Comparison of ENCODE assay signal across 9 mouse cellular contexts in the genomic region with DNA sequence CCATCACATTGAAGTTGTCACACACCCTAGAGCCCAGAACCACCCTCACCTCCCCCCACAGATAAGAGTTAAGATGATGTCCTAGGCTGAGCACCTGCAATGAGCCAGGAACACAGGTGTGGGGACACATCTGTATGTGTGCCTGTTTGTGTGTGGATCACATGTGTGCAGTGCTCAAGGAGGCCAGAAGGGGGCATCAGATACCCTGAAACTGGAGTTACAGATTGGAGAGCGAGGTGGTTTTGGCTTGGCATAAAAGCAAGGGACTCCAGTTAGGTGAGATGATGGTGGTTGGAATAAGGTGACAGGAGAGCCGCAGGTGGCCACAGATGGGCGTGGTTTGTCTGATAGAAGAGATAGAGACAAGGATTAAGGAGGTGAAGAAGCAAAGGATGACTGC. TPM values are rescaled to one million over a fixed set of nuclear protein-coding genes. Genes with fewer than 3 reads are reported as not detected.
DNase-seq lines count a peak whose midpoint lies in the region; ATAC-seq and TF ChIP-seq lines count a peak whose summit lies in the region.
"Had no signal": no experiment of that assay in that cellular context is flagged by ENCODE, and none has a peak within 500 bp of the region (broad histone marks: within the 10 kb centered on the region; RNA-seq: fewer than 3 reads in every experiment).

No protein-coding gene starts in this region.

- WGBS in kidney, postnatal 0 days = 96% methylated on average over 3 of the region's 3 CpGs

- peak; percentile 20 for DNase-seq in CD4-positive, CD25-positive, alpha-beta regulatory T cell, adult 2 months (ENCODE audit: low read depth, low spot score)
- no peak for DNase-seq in kidney, postnatal 0 days (ENCODE audit: low spot score)
- no peak for DNase-seq in kidney, adult 11 months
- peak; percentile 7 for DNase-seq in thymus, postnatal 25 days
- DNase-seq in thymus, postnatal 10 days (ENCODE audit: low spot score in 2 of 2) = no peak
- no peak for DNase-seq in frontal cortex, postnatal 25 days (ENCODE audit: low spot score in 2 of 2)
- no peak for DNase-seq in urinary bladder, adult 2 months (ENCODE audit: low spot score)
- DNase-seq: adrenal gland, adult 2 months had no signal

- no peak overlapping the region for H3K9ac ChIP-seq in kidney, postnatal 0 days (ENCODE audit: low read depth, low read length)

- no peak overlapping the region for H3K4me2 ChIP-seq in kidney, postnatal 0 days (ENCODE audit: low read length)

- H3K4me1 ChIP-seq in kidney, postnatal 0 days (replicated peaks; ENCODE audit: insufficient read depth, low read length) = peaks cover 9% of the 10 kb centered on the region; the same call in 1 of the 2 replicates

- peak; percentile 59 for TF ChIP-seq CTCF in kidney, postnatal 0 days (IDR thresholded peaks at IDR 0.05; ENCODE audit: low read depth)

- H3K4me3 ChIP-seq in kidney, postnatal 0 days (replicated peaks; ENCODE audit: low read depth, low read length) = no peak overlapping the region

- H3K27me3 ChIP-seq in kidney, postnatal 0 days (ENCODE audit: insufficient read depth, low read length) = no peaks in the 10 kb centered on the region; the same call in 1 of the 2 replicates

- no peaks in the 10 kb centered on the region; the same call in 1 of the 2 replicates for H3K9me3 ChIP-seq in kidney, postnatal 0 days (replicated peaks; ENCODE audit: low read length)

- no peak for ATAC-seq in CD4-positive, CD25-positive, alpha-beta regulatory T cell, adult 4 months
- ATAC-seq in kidney, postnatal 0 days (replicated peaks; ENCODE audit: low FRiP score, low read depth) = no peak

- no peak overlapping the region for H3K27ac ChIP-seq in kidney, postnatal 0 days

- H3K36me3 ChIP-seq in kidney, postnatal 0 days (ENCODE audit: insufficient read depth, low read length) = no peaks in the 10 kb centered on the region

RNA-seq across cellular contexts. Expression of gene Hunk, which starts 4.2 kb away (rescaled TPM):
- not detected for polyA plus RNA-seq in CD4-positive, CD25-positive, alpha-beta regulatory T cell, adult 4 months (2017; shearing (Covaris generic))
- polyA plus RNA-seq in kidney, postnatal 0 days (2015; fragmentation: Nextera tagmentation; extraction: Ambion mirVana) = 6.9 and 7.6 TPM in 2 replicates
- 3.2 and 4.0 TPM in 2 replicates for polyA plus RNA-seq in urinary bladder, adult 2 months (2012; rRNA removed)

Comparison
In these comparisons a context has a peak if more than half of its experiments do, and no peak if none do; other contexts are left out.
1. DNase-seq: peak in CD4-positive, CD25-positive, alpha-beta regulatory T cell, adult 2 months (single experiment) and thymus, postnatal 25 days (single experiment); none in kidney, postnatal 0 days (single experiment), kidney, adult 11 months (single experiment), thymus, postnatal 10 days (0 of 2), frontal cortex, postnatal 25 days (0 of 2) and urinary bladder, adult 2 months (single experiment).